Mouse (Mus musculus) liver, adult (tissue): ENCODE results near the gene Tlx2.

ENCODE experiments used
- GATA4 ChIP-seq: IDR thresholded peaks from 2 replicates; pipeline ENCODE4 v1.6.1; 2014; ENCODE audit warnings: mild to moderate bottlenecking, low read length; ENCODE audit not compliant: insufficient replicate concordance

The Tlx2 gene

GRCm38 (mm10) chr6:83070247-83070310, at the start of gene Tlx2:
Tlx2 (minus strand) TSS chr6:83070293.
- TF ChIP-seq GATA4 = no peak

GRCm38 (mm10) chr6:83119734-83120051, 49.6 kb upstream of the Tlx2 start:
- TF ChIP-seq GATA4 = no peak

- no peak for TF ChIP-seq GATA4
Observed at GRCm38 (mm10) chr6:83118825-83119733, 49.0 kb upstream of the Tlx2 start.

- no peak for TF ChIP-seq GATA4
Observed at GRCm38 (mm10) chr6:83118369-83118768, 48.3 kb upstream of the Tlx2 start.

GRCm38 (mm10) chr6:83117616-83118015, 47.5 kb upstream of the Tlx2 start:
- TF ChIP-seq GATA4 = no peak

- TF ChIP-seq GATA4 = no peak
Observed at GRCm38 (mm10) chr6:83117165-83117438, 47.0 kb upstream of the Tlx2 start.

GRCm38 (mm10) chr6:83116373-83117164, 46.5 kb upstream of the Tlx2 start:
- no peak for TF ChIP-seq GATA4

GRCm38 (mm10) chr6:83115682-83116372, 45.7 kb upstream of the Tlx2 start:
- TF ChIP-seq GATA4 = no peak

- no peak; the same call in 1 of the 2 replicates for TF ChIP-seq GATA4
Observed at GRCm38 (mm10) chr6:83115011-83115671, 45.0 kb upstream of the Tlx2 start, which contains the start of gene Mogs. Mogs (plus strand) TSS chr6:83115496.

- no peak for TF ChIP-seq GATA4
Observed at GRCm38 (mm10) chr6:83111510-83112136, 41.5 kb upstream of the Tlx2 start.

- TF ChIP-seq GATA4 = peak; percentile 4; the same call in 1 of the 2 replicates
Observed at GRCm38 (mm10) chr6:83108762-83109668, 38.9 kb upstream of the Tlx2 start, which contains the start of gene Mrpl53. Mrpl53 (plus strand) TSS chr6:83109040.

GRCm38 (mm10) chr6:83107566-83108400, 37.7 kb upstream of the Tlx2 start:
- TF ChIP-seq GATA4 = no peak

GRCm38 (mm10) chr6:83104158-83104557, 34.1 kb upstream of the Tlx2 start:
- TF ChIP-seq GATA4 = no peak
